Mouse (Mus musculus) effector memory CD4-positive, alpha-beta T cell, adult 7 months (primary cell): ENCODE measurements around the gene A930018P22Rik. TPM values are rescaled to one million over a fixed set of nuclear protein-coding genes. Genes with fewer than 3 reads are reported as not detected.

ENCODE experiments used
- polyA plus RNA-seq: library from polyadenylated mRNA; unstranded; fragments of 100-300 nt; shearing (Covaris generic); gene quantifications from one replicate; pipeline ENCODE4 v1.2.1, GENCODE M21; 2017

The A930018P22Rik gene
- polyA plus RNA-seq, result not detected

DNA sequence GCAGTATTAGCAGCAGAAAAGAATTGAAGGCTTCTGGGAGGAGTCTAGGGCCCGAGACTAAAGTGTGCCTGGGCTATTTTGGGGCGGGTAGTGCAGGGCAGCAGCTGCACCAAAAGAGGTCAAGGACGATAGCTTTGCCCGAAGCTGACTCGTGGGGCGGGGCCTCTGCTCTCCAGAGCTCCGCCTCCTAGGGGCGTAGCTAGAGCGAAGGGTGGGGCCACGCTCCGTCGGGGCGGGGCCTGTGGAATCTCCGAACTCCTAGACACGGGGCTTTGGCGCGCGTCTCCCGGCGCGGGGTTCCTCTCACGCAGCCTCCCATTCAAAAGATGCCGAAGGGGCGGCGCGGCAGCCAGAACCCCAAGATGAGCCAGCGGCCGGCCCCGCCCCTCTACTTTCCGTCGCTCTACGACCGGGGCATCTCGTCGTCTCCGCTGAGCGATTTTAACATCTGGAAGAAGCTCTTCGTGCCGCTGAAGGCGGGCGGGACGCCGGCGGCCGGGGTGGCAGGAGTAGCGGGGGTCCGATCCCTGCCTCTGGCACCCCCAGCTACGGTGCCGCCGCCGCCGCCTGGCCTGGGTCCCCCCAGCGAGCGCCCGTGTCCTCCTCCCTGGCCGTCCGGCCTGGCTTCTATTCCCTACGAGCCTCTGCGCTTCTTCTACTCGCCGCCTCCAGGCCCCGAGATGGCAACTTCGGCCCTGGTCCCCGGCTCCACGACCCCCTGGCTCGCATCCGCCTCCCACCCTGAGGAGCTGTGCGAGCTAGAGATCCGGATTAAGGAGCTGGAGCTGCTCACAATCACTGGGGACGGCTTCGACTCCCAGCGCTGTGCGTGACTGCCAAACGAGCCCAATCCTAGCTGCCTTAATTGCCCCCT, at the start of gene A930018P22Rik:
Gene A930018P22Rik (plus strand): TSS at position 265 of the 874 bp plus-strand sequence.

DNA sequence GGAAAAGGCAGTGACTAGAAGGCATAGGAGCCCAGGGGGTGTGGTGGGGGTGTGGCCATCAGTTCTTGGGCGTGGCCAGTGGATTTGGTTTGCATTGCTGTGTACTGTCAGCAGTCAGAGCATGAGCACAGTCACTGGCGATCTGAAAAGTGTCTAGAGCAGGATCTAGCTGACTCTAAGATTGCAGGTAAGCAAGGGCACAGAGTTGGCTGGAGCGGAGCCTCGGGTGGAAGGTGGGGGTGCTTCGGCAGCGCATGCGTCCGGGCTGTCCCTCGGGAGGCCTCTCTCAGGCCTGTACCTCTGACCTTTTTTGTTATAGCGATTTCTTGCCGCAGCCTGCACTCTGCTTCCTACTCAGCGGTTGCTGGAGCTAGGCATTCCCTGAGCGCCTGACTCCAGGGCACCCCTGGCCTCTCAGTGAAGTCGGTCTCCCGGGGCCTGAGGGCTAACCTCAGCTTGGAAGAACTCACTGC, 26.8 kb upstream of the A930018P22Rik start, which contains the start of gene Cd59a:
Gene Cd59a (plus strand): TSS at position 61 of the 473 bp plus-strand sequence.

Other genes starting within 250 kb of the A930018P22Rik start
- not detected for gene Lmo2, start 164.8 kb upstream of the A930018P22Rik start, polyA plus RNA-seq
- 37.2 TPM for gene Fbxo3, start 95.0 kb upstream of the A930018P22Rik start, polyA plus RNA-seq
- gene 4931422A03Rik, start 94.4 kb upstream of the A930018P22Rik start, polyA plus RNA-seq, result 3.4 TPM
- gene Gm10912, start 56.9 kb upstream of the A930018P22Rik start, polyA plus RNA-seq, result 0.73 TPM
- gene Gm10799, start 54.2 kb upstream of the A930018P22Rik start, polyA plus RNA-seq, result not detected
- not detected for gene Cd59b, start 52.9 kb upstream of the A930018P22Rik start, polyA plus RNA-seq
- not detected for gene Cd59a, start 27.0 kb upstream of the A930018P22Rik start, polyA plus RNA-seq